Mouse (Mus musculus): ENCODE data around the gene Ninj2. TPM values are rescaled to one million over a fixed set of nuclear protein-coding genes. Genes with fewer than 3 reads are reported as not detected.

Ninj2 gene
- polyA plus RNA-seq, 1 experiment from 2014 or later, result not detected

Other genes starting within 250 kb of the Ninj2 start
- 37.2 and 37.5 TPM in 2 replicates for gene Erc1, start 245.2 kb upstream of the Ninj2 start, polyA plus RNA-seq (2016; fragmentation: Nextera tagmentation; extraction: Ambion mirVana)
- gene Rad52, start 190.7 kb upstream of the Ninj2 start, polyA plus RNA-seq (2016; fragmentation: Nextera tagmentation; extraction: Ambion mirVana), result 24.9 and 28.1 TPM in 2 replicates
- 72.9 and 76.9 TPM in 2 replicates for gene Wnk1, start 54.7 kb upstream of the Ninj2 start, polyA plus RNA-seq (2016; fragmentation: Nextera tagmentation; extraction: Ambion mirVana)
- not detected in 2 replicates for gene D330020A13Rik, start 201.0 kb downstream of the Ninj2 start, polyA plus RNA-seq (2016; fragmentation: Nextera tagmentation; extraction: Ambion mirVana)
- gene B4galnt3, start 201.2 kb downstream of the Ninj2 start, polyA plus RNA-seq (2016; fragmentation: Nextera tagmentation; extraction: Ambion mirVana), result 0.13 and 0.16 TPM in 2 replicates